Mouse (Mus musculus) right cerebral cortex, postnatal 14 days (tissue): ENCODE results near the gene Grin2a.
"Not testable (repeated sequence)": the region's sequence is repeated elsewhere in the genome, so short reads cannot be mapped to it uniquely, and the experiment has no call there.

Experiments
- DNase-seq: peaks from one replicate; pipeline ENCODE4 v3.0.0; 2022

The Grin2a gene

GRCm38 (mm10) chr16:9612596-9612995 lies 382.8 kb downstream of the Grin2a start:
- not testable (repeated sequence) for DNase-seq

GRCm38 (mm10) chr16:9607432-9607831 lies 387.9 kb downstream of the Grin2a start:
- no peak for DNase-seq

GRCm38 (mm10) chr16:9603983-9604382 lies 391.4 kb downstream of the Grin2a start:
- no peak for DNase-seq

- no peak for DNase-seq
These were observed 392.8 kb downstream of the Grin2a start for GRCm38 (mm10) chr16:9602579-9602978.

- DNase-seq = no peak
These were observed 406.2 kb downstream of the Grin2a start for GRCm38 (mm10) chr16:9589176-9589575.

- no peak for DNase-seq
These were observed 406.9 kb downstream of the Grin2a start for GRCm38 (mm10) chr16:9588431-9588830.

DNA sequence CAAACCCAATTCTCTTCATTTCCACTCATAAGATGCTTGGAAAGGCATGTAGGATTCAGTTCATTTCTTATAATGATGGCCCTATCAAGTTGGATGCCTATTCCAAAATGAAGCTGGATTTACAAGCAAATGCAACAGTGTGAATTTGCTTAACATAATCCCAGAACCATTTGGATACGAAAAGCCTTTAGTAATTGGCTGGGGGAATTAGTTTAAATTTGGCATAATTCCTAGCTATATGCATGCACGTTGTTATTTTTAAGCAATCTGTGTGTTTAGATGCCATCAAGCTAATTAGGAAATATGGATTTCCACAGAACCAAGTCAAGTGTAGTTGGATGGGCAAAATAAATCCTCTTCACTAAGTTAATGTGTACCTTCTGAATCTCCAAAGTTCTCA lies 411.4 kb downstream of the Grin2a start:
- no peak for DNase-seq

DNA sequence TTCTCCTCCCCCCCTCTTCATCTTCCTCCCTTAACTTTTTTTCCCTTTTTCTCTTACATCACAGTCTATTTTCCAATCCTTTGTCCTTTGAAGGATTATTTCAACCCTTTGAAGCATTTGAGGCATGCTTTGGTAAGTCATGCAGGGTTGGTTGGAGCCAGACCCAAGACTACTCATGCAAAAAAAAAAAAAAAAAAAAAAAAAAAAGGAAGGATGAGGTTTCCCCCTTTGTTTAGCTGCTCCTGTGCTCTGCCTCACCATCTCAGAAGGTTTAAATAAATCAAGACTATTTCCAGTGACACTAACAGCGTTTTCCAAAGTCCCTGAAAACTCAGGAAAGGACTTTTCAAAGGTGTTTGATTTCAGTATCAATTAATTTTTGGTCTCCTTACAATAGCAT lies 423.6 kb downstream of the Grin2a start:
- DNase-seq = no peak

DNA sequence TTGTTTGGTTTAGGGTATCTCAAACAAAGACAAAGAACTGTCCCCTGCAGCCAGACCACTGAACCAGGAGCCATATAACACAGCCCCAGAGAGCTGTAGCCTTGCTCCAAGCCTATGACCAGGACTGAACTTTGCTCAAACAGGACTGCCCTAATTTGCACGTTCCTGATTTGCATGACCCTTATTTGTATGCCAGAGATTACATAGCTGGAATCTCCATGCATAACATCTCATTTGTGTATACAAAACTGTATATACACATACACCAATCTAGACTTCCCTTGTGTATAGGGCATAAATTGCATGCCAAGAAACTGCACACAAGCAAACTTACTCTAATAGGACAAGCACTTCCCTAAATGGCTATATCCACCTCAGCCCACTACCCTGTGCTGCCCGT lies 428.1 kb downstream of the Grin2a start:
- DNase-seq = no peak

DNA sequence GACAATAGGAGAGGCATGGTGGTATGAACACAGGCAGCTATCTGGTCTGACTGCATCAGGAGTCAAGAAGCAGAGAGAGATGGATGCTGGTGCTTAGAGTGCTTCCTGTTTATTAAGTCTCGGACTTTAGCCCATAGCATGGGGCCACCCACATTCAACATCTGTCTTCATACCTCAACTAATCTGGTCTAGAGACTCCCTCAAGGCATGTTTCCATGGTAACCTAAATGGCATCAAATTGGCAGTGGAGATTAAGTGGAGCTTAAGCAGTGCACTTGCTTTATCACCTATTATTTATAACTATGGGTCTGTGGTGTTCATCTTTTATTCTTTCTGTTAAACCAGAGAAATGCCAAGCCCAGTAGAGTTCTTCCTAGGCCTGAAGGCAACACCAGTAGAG lies 433.5 kb downstream of the Grin2a start:
- DNase-seq = no peak

GRCm38 (mm10) chr16:9535196-9535595 lies 460.2 kb downstream of the Grin2a start:
- DNase-seq = no peak

- no peak for DNase-seq
These were observed 461.6 kb downstream of the Grin2a start for GRCm38 (mm10) chr16:9533564-9534332.

DNA sequence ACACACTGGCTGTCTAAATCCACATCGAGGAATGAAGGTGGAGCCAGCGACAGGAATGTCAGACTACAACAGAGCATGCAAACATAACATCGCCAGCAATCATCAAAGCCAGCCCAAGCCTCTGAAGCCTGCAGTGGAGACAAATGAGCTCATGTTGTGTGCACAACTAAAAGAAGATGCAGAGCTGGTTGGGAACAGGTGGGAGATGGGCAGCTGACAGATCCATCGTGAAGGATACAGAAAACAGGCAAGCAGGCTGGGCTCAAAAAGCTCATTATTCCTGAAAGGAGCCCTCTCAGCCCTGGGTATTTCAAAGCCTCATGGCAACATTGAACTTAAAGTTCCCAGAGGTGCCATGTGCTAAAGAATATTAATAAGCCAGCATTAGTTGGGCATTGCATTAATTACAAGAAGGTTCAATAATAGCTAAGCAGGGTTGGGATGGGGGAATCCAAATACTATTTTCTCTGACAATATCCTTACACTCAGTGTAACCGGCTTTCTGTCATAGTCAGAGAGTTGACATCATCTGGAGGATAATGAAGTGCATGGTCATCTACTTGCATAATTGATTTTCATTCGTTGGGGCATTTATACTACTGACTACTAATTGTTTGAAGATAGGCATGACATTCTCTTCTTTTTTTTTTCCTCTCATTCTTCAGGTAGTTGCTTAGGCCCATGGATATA lies 462.4 kb downstream of the Grin2a start:
- no peak for DNase-seq

DNA sequence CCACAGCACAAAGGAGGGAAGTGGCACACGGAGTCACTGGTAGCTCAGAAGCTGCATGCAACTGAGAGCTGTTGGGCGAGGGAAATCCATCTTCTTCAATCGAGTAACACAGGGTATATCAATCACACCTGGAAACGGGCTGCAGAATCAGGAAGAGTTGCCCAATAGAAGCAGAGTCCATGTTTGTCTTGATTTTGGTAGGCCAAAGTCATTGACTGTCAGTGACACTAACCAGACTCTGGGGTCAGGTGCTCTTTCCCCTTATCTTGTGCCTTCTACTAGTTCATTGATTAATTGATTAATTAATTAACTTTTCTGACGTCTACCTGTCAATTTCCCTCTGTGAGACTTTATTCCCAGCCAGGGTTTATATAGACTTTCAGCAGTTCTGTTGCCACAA lies 468.1 kb downstream of the Grin2a start:
- no peak for DNase-seq

DNA sequence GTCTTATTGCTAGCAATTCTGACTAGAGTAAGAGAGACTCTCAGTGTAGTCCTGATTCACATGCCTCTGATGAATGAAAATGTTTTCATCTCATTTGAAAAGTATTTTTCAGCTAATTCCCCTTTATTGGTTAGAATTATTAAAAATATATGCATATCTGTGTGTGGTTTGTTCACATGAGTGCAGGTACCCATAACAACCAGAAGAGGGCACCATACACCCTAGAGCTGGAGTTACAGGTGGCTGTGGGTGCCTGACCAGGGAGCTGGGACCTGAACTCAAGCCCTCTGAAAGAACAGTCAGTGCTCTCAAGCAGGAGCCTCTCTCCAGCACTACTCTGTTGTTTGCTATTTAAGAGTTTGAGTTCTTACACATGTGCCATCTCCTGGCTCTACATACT lies 472.0 kb downstream of the Grin2a start:
- no peak for DNase-seq
